Mouse (Mus musculus) cerebellum, adult 2 months (tissue): ENCODE measurements around the gene Abcc9. TPM values are rescaled to one million over a fixed set of nuclear protein-coding genes. Genes with fewer than 3 reads are reported as not detected.

Experiments used
- DNase-seq, 2 experiments: peaks; one replicate each; pipeline ENCODE4 v3.0.0; 2021
- H3K27ac ChIP-seq: fragments of 200-500 bp; 2 replicates; pipeline ENCODE4 v1.5.1; 2012; ENCODE audit warnings: low read length, control low read depth, inconsistent platforms; ENCODE audit not compliant: insufficient read depth
- H3K27me3 ChIP-seq: fragments of 200-500 bp; 2 replicates; pipeline ENCODE4 v1.6.1; 2012; ENCODE audit warnings: inconsistent platforms, mild to moderate bottlenecking, low read length, moderate library complexity; ENCODE audit not compliant: control insufficient read depth, insufficient read depth
- H3K4me1 ChIP-seq: fragments of 200-500 bp; 2 replicates; pipeline ENCODE4 v1.6.1; 2011; ENCODE audit warnings: low read length; ENCODE audit not compliant: control insufficient read depth, insufficient read depth
- H3K4me3 ChIP-seq: fragments of 200-500 bp; replicated peaks from 2 replicates; pipeline ENCODE3; 2011; ENCODE audit warnings: mild to moderate bottlenecking, low read depth, low read length, control low read depth; ENCODE audit not compliant: insufficient read depth
- CTCF ChIP-seq: fragments of 200-500 bp; IDR thresholded peaks from 2 replicates; pipeline ENCODE4 v1.5.1; 2011; ENCODE audit warnings: low read depth, mild to moderate bottlenecking, control low read depth, low read length, moderate library complexity, borderline replicate concordance; ENCODE audit not compliant: insufficient read depth
- POLR2A ChIP-seq: fragments of 200-500 bp; IDR thresholded peaks from 2 replicates; pipeline ENCODE4 v1.6.1; 2011; ENCODE audit warnings: low read length, control low read depth, borderline replicate concordance; ENCODE audit not compliant: insufficient read depth
- WGBS: fragments of 180-500 bp; shearing (Covaris S2); methylation state at CpG from one replicate; pipeline ENCODE4 v1.1.7; 2018; 5-methylcytosine and 5-hydroxymethylcytosine counted together
- polyA plus RNA-seq: library from polyadenylated mRNA; depleted of rRNA; stranded (reverse); fragments of >200 nt; gene quantifications from 2 replicates; pipeline ENCODE4 v1.2.3, GENCODE M21; 2012

Abcc9 gene
- polyA plus RNA-seq, 1 experiment = 3.6 TPM

DNA sequence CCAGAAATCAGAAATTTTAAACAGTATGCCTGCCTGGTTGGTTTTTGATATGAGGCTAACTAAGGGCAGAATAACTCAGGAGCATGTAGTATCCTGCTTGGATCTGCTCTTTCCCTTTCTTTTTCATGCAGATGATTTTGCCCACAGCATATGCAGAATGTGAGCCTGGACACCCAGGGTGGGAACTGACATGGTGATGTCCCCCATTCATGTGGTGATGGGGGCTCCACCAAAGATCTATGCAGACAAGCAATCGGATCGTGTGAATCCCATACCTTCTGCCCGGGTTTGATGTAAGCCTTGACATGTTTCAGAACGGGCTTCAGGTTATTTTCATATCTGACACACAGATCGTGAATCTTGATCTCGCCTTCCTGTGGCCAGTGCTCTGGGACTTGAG lies 99.3 kb downstream of the Abcc9 start:
- TF ChIP-seq CTCF (no peak), POLR2A (no peak)
- no peak overlapping the region for H3K4me3 ChIP-seq
- WGBS = 59% methylated on average over 6 of the region's 6 CpGs
- H3K27me3 ChIP-seq = no peaks in the 10 kb centered on the region
- no peak overlapping the region for H3K27ac ChIP-seq
- H3K4me1 ChIP-seq = no peaks in the 10 kb centered on the region
- DNase-seq = no peak

DNA sequence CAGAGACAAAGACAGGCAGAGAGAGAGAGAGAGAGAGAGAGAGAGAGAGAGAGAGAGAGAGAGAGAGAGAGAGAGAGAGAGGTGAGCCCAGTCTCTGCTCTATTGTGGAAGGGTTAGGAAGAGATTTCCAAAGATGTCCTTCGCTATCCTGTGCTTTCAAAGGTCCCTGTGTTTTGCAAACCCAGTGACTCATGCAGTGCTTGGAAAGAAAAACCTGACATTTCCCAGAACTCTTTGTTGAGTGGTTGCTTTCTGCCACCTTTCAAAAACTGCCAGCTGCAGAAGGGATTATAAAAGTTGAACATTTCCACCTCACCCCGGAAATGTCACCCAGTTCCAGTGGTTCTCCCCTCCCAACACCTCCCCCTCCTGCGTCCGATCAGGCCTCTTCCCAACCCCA lies 123.3 kb downstream of the Abcc9 start:
- no peaks in the 10 kb centered on the region for H3K4me1 ChIP-seq
- DNase-seq = no peak
- WGBS = 80% methylated on average over 4 of the region's 4 CpGs
- no peaks in the 10 kb centered on the region for H3K27me3 ChIP-seq
- H3K27ac ChIP-seq = no peak overlapping the region
- TF ChIP-seq CTCF (no peak), POLR2A (no peak)
- no peak overlapping the region for H3K4me3 ChIP-seq

DNA sequence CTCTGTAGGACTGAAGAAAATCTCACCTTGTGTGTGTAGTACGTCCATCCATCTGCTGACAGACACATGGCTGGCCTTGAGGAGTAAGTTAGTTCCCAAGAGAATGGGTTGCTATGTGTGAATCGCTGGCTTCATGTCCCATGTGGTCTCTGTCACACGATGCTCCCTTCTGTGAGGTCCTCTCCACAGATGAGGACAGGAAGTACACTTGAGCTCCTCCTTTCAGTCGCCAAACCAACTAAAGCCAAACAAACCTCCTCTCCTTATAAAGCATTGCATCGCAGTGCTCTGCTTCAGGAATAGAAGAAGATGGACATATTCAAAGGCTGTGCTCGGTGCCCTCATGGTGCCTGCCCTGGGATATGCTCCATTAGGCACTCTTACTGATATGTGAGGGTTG lies 124.3 kb downstream of the Abcc9 start:
- DNase-seq = no peak
- Histone ChIP-seq H3K4me1 (no peaks in the 10 kb centered on the region), H3K4me3 (no peak overlapping the region), H3K27ac (no peak overlapping the region), H3K27me3 (no peaks in the 10 kb centered on the region)
- TF ChIP-seq POLR2A (no peak), CTCF (no peak)
- 71% methylated on average over 6 of the region's 6 CpGs for WGBS

DNA sequence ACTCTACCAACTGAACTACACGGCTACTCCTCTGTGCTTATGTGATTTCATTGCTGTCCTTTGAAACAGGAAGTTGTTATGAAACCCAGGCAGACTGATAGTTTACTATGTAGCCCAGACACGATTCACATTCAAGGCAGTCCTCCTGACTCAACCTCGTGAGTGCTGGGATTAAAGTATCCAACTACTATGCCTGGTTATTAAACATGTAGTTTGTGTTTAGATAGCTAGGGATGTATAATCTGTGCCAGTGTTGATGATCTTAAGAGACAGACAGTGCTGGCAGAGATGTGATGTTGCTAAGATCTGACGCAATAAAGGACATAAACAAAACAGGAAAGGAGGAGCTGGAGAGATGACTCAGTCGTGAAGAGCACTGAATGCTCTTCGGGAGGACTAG lies 129.2 kb downstream of the Abcc9 start:
- DNase-seq = no peak
- no peak overlapping the region for H3K4me3 ChIP-seq
- H3K27ac ChIP-seq = no peak overlapping the region
- 77% methylated on average over 6 of the region's 6 CpGs for WGBS
- no peaks in the 10 kb centered on the region for H3K4me1 ChIP-seq
- TF ChIP-seq POLR2A (no peak), CTCF (no peak)
- no peaks in the 10 kb centered on the region; the same call in 1 of the 2 replicates for H3K27me3 ChIP-seq

DNA sequence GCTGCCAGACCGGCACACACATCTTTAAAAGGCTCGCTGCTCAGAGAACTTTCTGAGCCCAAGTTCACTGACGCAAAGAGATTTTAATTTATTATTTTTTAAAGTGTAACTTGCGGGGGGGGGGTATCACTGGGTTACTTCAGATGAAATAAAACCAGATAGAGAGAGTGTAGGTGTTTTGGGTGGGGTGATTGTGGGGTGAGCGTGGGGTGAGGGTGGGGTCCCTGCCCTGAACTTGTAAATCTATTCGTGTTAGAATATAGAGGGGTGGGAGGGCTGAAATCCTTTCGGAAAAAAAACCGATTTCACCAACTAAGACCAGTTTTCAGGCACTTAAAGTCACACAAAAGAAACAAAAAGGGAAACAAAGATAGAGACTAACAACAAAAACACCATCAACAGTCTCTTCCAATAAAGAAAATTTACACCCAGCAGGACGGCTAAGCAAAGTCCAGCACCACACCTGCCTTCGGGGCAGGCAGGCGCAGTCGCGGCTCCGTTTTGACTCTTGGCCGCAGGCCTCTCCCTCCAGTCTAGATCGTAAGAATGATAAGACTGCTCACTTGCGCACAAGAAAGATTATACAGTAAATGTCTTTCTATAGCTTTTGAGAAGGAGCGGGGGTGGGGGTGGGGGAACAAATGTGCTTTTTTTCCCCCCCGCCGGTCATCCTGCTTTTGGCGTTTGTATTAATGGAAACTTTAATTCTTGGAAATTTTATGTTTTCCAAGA lies 130.3 kb downstream of the Abcc9 start:
- WGBS = 11% methylated on average over 21 of the region's 21 CpGs
- H3K27me3 ChIP-seq = no peaks in the 10 kb centered on the region; the same call in 1 of the 2 replicates

DNA sequence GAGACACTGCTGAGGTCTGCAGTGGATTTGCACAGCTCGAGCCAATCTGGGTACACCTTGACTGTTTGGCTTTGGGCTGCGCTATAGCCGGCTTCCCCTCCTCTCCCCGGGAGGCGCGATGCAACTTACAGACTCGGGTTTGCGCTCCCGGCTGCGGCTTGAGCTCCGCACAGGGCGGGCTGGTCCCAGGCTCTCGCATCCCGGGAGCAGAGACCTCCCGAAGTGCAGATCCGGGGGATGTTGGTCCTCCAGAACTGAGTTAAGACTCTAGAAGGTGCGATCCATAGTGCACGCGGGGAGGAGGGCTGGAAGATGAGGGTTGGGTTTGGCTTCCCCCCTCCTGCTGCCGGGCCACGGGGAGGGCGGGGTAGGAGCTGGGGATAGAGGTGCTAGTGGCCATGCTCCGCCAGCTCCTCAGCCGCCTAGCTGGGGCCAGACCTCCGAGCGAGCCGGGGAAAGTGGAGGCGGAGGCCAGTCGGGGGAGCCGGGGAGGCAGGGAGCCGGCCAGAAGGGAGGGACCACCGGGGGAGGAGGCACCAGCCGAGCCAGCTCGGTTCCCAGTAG lies 131.0 kb downstream of the Abcc9 start, which contains the start of gene Kcnj8:
TSS of gene Kcnj8 (minus strand) at position 560 of the 564 bp plus-strand sequence.
- no peaks in the 10 kb centered on the region for H3K4me1 ChIP-seq
- DNase-seq = peak; percentile 18 to 35
- H3K4me3 ChIP-seq = peak within 1 kb of the TSS; percentile 39
- WGBS = under 1% methylated on average over 34 of the region's 34 CpGs
- TF ChIP-seq POLR2A (no peak), CTCF (no peak)
- H3K27me3 ChIP-seq = no peaks in the 10 kb centered on the region; the same call in 1 of the 2 replicates
- no peak within 1 kb of the TSS for H3K27ac ChIP-seq

More for the DNA sequence above, 130.3 kb downstream of the Abcc9 start:
- Histone ChIP-seq H3K4me1 (no peaks in the 10 kb centered on the region), H3K4me3 (no peak overlapping the region), H3K27ac (no peak overlapping the region)
- no peak for TF ChIP-seq POLR2A
- no peak for TF ChIP-seq CTCF
- DNase-seq = no peak

DNA sequence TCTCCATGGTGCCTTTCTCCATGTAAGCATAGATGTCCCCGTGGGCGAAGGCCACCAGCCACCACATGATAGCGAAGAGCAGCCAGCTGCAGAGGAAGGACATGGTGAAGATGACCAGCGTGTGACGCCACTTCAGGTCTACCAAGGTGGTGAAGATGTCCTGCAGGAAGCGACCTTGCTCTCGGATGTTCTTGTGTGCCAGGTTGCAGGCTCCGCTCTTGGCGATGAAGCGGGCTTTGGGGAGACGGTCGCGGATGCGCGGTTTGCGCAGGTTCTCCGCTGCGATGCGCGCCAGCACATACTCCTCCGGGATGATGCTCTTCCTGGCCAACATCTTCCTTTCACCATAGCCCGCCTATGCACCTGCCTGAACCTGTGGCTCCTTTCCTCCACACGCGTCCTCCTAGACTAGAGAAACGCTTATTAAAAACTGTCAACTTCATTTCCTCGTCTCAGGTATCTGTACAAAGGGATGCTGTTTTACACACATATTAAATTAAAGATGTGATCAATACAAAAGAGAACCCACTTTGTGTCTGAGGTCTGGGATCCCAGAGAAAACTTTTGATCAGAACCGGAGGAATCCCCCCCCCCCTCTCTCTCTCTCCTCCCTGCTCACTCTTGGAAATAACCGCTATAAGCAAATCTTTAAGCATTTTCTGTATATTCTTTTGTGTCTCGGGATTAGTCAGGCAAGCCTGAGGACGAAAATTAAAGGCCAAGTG lies 131.9 kb downstream of the Abcc9 start:
- Histone ChIP-seq H3K27ac (no peak overlapping the region), H3K4me3 (peak overlapping the region; percentile 10), H3K27me3 (no peaks in the 10 kb centered on the region; the same call in 1 of the 2 replicates), H3K4me1 (no peaks in the 10 kb centered on the region)
- DNase-seq = no peak
- 12% methylated on average over 30 of the region's 30 CpGs for whole genome bisulfite sequencing
- TF ChIP-seq CTCF = no peak
